Mouse (Mus musculus): ENCODE results near the gene Inhbc. TPM values are rescaled to one million over a fixed set of nuclear protein-coding genes. Genes with fewer than 3 reads are reported as not detected.
A peak's percentile ranks its signal among the peaks of the same experiment; 100 is the strongest.

The Inhbc gene
- polyA plus RNA-seq, 1 experiment: not detected

GRCm38 (mm10) chr10:127352187-127352586 is 18.0 kb downstream of the Inhbc start:
- no peak for DNase-seq (ENCODE audit: extremely low spot score in 1 of 2, low spot score in 1 of 2)

- no peak for DNase-seq (ENCODE audit: extremely low spot score in 1 of 2, low spot score in 1 of 2)
Measured at GRCm38 (mm10) chr10:127351719-127352118, 18.5 kb downstream of the Inhbc start.

- DNase-seq (ENCODE audit: extremely low spot score in 1 of 2, low spot score in 1 of 2): no peak
Measured at GRCm38 (mm10) chr10:127351285-127351595, 19.0 kb downstream of the Inhbc start.

DNA sequence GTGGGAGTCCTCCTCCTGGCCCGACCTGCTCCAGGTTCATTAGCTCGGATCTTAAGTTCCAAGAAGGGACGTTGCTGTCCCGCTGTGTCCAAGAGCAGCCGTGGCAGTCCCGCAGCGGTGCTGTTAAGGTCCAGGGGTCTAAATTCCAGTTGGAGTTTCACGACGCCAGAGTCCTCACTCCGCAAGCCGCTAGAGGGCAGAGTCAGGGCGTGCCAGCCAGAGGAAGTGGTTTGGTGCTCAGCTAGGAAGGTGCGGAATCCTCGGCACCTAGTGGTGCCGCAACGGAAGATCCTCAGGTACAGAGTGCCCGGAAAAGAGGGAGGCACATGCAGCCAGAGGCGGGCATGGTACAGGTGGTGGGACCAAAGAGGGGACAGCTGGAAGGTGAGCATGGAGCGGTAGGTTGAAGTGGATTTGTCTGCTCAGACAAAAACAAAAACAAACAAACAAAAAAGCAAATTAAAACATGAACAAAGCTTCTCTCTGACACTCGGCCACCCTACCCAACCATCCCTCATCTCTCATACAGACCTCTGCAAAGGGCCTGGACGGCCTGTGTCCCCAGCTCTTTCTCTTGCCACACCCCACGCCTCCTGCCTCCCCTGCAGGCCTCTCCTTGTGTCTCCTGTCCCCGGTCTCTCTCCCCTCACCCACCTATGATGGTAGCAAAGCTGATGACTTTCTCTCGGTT is 19.5 kb downstream of the Inhbc start:
- DNase-seq (ENCODE audit: extremely low spot score in 1 of 2, low spot score in 1 of 2): peak; percentile 40 to 82

DNA sequence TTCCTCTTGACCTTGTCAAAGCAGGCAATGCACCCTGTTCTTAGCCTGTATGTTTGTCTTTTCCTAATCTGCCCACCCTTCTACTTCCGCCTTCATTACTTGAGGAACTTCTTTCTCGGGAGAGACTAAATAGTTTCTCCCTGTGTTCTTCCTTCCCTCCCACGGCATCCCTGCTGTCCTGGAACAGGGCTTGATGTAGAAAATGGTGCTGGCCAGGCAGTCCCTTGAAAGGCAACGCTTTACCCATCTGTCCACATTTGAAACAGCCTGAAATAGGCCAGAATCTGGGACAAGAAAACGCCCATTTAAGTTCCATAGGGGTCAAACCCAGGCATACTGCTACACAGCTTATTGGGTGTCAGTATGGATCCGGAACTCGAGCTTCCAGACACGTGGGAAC is 20.4 kb downstream of the Inhbc start:
- DNase-seq (ENCODE audit: extremely low spot score in 1 of 2, low spot score in 1 of 2): peak in 1 of 2 experiments; percentile 55

GRCm38 (mm10) chr10:127348957-127349356 is 21.3 kb downstream of the Inhbc start:
- DNase-seq (ENCODE audit: extremely low spot score in 1 of 2, low spot score in 1 of 2): no peak

- no peak for DNase-seq (ENCODE audit: extremely low spot score in 1 of 2, low spot score in 1 of 2)
Measured at GRCm38 (mm10) chr10:127346173-127346572, 24.1 kb downstream of the Inhbc start.

DNA sequence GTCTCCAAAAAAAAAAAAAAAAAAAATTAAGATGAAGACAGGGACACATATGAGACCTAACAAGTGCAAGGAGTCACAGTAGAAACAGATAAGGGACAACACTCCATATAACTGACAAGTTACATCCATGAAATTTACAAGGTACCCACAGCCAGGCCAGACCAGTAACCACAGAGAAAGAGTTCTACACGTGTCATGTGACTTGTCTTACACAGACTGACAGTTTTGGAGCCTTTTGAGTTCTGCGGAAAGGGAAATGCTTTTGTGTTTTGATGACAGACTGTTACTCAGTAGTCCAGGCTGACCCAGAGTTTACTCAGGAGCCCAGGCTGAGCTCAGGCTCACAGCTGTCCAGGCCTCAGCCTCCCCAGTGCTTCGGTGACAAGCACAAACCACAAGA is 27.2 kb downstream of the Inhbc start:
- DNase-seq (ENCODE audit: extremely low spot score in 1 of 2, low spot score in 1 of 2): no peak

DNA sequence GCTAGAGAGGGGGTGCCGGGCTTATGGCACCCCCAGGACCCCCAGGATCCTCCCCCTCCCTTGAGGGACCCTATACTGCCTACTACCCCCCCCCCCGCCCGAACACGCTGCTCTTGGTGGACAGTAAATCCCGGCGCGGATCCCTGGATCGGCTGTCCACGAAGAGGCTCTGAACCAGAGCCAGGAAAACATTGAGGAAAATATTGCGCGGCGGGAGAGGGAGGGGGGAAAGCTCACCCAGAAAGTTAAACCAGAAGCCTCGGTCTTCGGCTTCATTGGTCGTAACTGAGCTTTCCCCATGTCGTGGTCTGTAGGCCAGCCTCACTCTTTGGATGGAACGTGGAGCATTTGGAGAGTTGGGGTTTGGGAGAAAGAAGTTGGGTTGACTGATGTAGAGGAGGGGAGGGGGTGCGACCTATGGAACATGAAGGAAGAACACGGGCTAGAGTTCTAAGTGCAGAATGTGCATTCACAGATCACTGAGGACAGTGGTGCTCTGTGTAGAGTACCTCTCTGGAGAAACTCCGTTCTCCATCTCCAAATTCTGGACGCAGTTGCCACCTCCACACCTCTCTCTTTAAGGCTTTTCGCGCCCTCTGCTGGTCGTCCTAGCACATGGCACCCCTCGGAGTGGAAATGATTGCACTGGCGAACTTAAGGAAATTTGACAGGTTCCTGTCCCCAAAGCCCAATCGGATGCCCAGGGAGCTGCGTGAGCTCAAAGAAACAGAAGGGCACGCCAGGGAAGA is 28.2 kb downstream of the Inhbc start, which contains the start of gene Gli1:
Gli1 (minus strand) TSS at position 84 of the 749 bp plus-strand sequence.
- DNase-seq (ENCODE audit: extremely low spot score in 1 of 2, low spot score in 1 of 2): peak; percentile 63 to 83

GRCm38 (mm10) chr10:127341360-127341690 is 28.9 kb downstream of the Inhbc start:
- no peak for DNase-seq (ENCODE audit: extremely low spot score in 1 of 2, low spot score in 1 of 2)

DNA sequence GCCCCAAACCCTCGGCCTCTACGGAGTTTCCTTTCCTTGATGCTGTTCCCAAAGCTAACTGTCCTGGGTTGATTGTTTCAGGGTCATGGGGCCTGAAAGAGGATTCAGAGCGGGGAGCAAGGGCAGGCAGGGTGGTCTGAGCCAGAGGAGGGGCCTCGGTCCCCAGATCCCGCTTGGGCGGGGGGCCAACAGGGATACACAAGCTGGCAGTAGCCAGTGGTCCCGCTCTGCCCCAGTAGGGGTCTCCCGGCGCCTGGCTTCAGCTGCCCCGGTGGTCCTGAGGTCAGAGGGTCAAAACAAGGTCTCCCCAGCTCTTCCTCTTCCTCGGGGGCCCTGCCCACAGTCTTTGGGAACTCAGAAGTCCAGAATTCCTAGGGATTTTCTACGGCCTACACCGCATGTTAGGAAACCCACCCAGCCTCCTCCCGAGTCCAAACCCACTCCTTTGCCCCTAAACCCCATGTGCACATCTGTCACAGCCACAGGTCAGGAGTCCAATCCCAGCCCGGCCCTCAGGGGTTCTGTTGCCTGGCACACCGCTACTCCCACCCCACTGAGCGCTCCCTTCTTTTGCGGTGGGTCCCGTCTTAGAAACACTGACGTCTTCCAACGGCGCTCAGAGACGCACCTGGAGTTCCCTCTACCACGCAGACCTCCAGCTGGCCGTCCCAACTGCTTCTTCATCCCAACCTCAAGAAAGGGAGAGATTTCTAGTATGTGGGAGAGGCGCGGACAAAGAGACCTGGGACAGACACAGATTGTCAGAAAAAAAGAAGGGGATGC is 29.5 kb downstream of the Inhbc start:
- DNase-seq (ENCODE audit: extremely low spot score in 1 of 2, low spot score in 1 of 2): no peak

DNA sequence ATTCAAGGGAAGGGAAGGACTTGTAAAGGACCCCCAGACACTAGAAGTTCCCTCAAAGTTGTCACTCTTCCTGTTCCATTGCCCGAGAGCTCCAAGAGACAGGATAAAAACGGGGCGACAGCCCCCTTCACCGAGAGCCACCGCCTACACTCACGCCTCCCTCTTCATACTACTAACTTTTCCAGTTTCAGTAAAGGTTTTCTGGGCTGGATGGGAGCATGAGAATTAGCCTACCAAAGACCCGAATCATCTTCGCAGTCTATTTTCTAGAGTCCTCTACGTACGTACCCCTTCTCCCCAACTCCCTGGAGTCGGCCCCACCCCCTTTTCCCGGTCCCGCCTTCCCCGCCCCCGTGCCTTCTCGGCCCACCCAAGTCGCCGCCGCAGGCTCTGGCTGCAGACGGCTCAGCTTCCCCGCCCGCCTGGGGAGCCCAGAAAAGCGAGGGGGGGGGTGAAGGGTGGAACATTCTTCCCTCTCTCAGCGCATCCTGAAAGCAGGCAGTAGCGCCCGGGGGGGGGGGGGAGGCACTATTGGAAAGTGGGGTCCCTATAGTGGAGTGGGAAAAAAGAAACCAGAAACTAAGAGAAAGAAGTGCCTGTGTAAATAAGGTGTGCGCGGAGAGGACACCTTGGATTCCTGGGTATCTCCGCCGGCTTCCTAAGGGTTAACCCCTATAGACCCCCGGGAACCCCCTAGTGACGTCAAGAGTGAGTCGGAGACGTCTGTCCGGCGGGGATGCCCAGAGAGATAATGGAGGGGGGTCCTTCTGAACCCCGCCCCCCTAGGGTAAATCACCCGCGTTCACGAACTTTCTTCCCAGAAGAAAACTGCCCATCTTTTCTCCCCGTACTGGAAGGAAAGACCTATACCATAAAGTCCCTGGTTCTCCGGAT is 30.3 kb downstream of the Inhbc start:
- no peak for DNase-seq (ENCODE audit: extremely low spot score in 1 of 2, low spot score in 1 of 2)

GRCm38 (mm10) chr10:127338930-127339682 is 31.1 kb downstream of the Inhbc start:
- DNase-seq (ENCODE audit: extremely low spot score in 1 of 2, low spot score in 1 of 2): peak; percentile 86 to 97

GRCm38 (mm10) chr10:127337536-127338099 is 32.6 kb downstream of the Inhbc start:
- no peak for DNase-seq (ENCODE audit: extremely low spot score in 1 of 2, low spot score in 1 of 2)

GRCm38 (mm10) chr10:127336952-127337351 is 33.3 kb downstream of the Inhbc start:
- no peak for DNase-seq (ENCODE audit: extremely low spot score in 1 of 2, low spot score in 1 of 2)

GRCm38 (mm10) chr10:127335271-127335670 is 35.0 kb downstream of the Inhbc start:
- no peak for DNase-seq (ENCODE audit: extremely low spot score in 1 of 2, low spot score in 1 of 2)

- no peak for DNase-seq (ENCODE audit: extremely low spot score in 1 of 2, low spot score in 1 of 2)
Measured at GRCm38 (mm10) chr10:127333152-127333551, 37.1 kb downstream of the Inhbc start.

- no peak for DNase-seq (ENCODE audit: extremely low spot score in 1 of 2, low spot score in 1 of 2)
Measured at GRCm38 (mm10) chr10:127332211-127332874, 37.9 kb downstream of the Inhbc start.

DNA sequence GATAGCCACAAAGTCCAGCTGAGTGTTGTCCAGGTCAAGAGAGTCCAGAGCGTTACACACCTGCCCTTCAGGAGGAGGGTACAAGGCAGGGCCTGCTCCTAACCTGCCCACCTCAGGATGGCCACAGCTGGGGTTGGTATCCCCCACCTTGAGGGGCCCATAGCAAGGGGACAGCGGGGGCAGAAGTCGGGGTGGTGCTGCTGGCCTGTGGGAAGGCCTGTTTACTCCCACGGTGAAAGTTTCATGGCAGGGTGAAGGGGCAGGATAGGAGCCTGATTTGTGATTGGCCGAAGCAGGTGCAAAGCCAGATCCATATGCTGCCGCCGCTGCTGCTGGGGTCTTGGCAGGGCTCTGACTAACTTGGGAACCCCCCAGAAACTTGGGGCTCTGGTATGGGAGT is 40.0 kb downstream of the Inhbc start:
- no peak for DNase-seq (ENCODE audit: extremely low spot score in 1 of 2, low spot score in 1 of 2)
